Mouse (Mus musculus) ES-E14 (cell line): ENCODE data around the gene Creb3l1.

Source experiments
- CHD2 ChIP-seq: IDR thresholded peaks from 2 replicates; pipeline ENCODE4 v1.6.1; 2014; ENCODE audit warnings: mild to moderate bottlenecking, low read depth, low read length, inconsistent platforms
- HCFC1 ChIP-seq: IDR thresholded peaks from 2 replicates; pipeline ENCODE4 v1.6.1; 2012; ENCODE audit warnings: low read length, inconsistent platforms, borderline replicate concordance; ENCODE audit not compliant: insufficient read depth
- MAFK ChIP-seq: IDR thresholded peaks from 2 replicates; pipeline ENCODE4 v1.6.1; 2014; ENCODE audit warnings: mild to moderate bottlenecking, low read depth, low read length, inconsistent platforms; ENCODE audit not compliant: insufficient read depth
- ZC3H11A ChIP-seq: IDR thresholded peaks from 2 replicates; pipeline ENCODE4 v1.6.1; 2012; ENCODE audit warnings: low read depth, mild to moderate bottlenecking, inconsistent platforms, low read length, borderline replicate concordance
- ZNF384 ChIP-seq: IDR thresholded peaks from 2 replicates; pipeline ENCODE4 v1.6.1; 2012; ENCODE audit warnings: low read depth, low read length, inconsistent platforms

GRCm38 (mm10) chr2:92059481-92060220 is 35.3 kb upstream of the Creb3l1 start:
- TF ChIP-seq ZC3H11A (no peak), HCFC1 (no peak), ZNF384 (no peak), CHD2 (no peak), MAFK (no peak)
